Mouse (Mus musculus) cerebellum, adult 11-12 months (tissue): ENCODE results near the gene Gm44.
"Not testable (repeated sequence)": the region's sequence is repeated elsewhere in the genome, so short reads cannot be mapped to it uniquely, and the experiment has no call there.

Experiments used
- DNase-seq: peaks from one replicate; pipeline ENCODE4 v3.0.0; 2022

Gene Gm44

GRCm38 (mm10) chrX:90891842-90892241 is at the start of gene Gm44:
Gm44 (plus strand) TSS chrX:90892142.
- DNase-seq, result no peak

- no peak for DNase-seq
Observed at GRCm38 (mm10) chrX:90927989-90928388, 36.0 kb downstream of the Gm44 start.

GRCm38 (mm10) chrX:90938211-90938610 is 46.3 kb downstream of the Gm44 start:
- not testable (repeated sequence) for DNase-seq
